Mouse (Mus musculus): ENCODE measurements around the gene Wdr13. TPM values are rescaled to one million over a fixed set of nuclear protein-coding genes. Genes with fewer than 3 reads are reported as not detected.

Wdr13 gene
- polyA plus RNA-seq, 1 experiment from 2014 or later: 15.6 TPM

DNA sequence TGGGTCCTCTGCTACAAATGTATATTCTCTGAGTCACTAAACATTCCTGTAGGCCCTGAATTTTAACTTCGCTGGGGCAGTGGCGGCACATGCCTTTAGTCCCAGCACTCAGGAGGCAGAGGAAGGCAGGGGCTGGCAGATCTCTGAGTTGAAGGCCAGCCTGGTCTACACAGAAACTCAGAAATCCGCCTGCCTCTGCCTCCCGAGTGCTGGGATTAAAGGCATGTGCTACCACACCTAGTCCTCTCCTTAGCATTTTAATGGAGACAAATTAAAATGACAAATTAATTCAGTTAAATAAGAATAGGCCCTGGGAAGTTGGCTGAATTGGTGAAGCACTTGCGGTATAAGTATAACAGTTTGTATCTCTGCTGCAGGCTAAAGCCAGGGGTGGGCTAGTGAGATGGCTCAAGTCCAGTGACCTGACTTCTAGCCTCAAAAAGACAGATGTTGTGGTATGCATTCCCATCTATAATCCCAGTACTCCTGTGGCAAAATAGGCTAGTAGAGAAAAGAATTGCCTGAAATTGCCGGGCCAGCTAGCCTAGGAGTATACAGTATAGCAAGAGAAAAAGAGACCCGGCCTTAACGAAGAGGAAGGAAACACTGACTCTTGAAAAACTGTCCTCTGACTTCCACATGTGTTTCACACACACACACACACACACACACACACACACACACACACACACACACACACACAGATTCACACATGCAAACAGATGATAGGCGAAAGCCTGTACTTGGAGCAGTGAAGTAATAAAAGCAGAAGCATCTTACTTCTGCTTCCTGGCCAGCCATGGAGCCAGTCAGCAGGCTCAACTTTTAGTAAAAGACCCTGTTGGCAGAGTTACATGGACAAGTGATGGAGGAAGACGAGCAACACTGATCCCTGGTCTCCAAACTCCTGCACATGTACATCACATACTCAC is 35.3 kb upstream of the Wdr13 start:
- TF ChIP-seq CTCF (IDR thresholded peaks at IDR 0.05; ENCODE audit: low read depth): no peak
- TF ChIP-seq EP300 (optimal IDR thresholded peaks at IDR 0.05): no peak
- 90% methylated on average over 10 of the region's 10 CpGs for WGBS
- no peak for DNase-seq (ENCODE audit: low spot score)

DNA sequence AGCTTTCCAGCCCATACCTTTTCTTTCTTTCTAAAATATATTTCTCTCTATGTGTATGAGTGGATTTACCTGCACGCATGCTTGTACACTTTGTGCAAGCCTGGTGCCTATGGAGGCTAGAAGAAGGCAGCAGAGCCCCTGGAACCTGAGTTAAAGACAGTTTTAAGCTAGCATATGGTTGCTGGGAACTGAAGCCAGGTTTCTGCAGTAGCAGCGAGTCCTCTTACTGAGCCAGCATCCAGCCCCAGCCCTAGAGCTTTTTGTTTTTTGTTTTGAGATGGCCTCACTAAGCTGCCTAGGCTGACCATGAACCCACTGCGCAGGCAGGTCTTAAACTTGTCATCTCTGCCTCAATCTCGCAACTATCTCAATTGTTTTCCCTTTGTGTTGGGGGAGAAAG is 31.8 kb upstream of the Wdr13 start:
- no peaks in the 10 kb centered on the region for H3K27me3 ChIP-seq (ENCODE audit: control insufficient read depth, insufficient read depth, low read length)
- DNase-seq (ENCODE audit: low spot score): no peak
- H3K36me3 ChIP-seq (ENCODE audit: control insufficient read depth, insufficient read depth, low read length): no peaks in the 10 kb centered on the region
- WGBS: 82% methylated on average over 4 of the region's 4 CpGs
- no peak overlapping the region for H3K27ac ChIP-seq (replicated peaks)
- H3K9me3 ChIP-seq (ENCODE audit: control insufficient read depth, low read length): no peaks in the 10 kb centered on the region
- ATAC-seq (ENCODE audit: low FRiP score, low TSS enrichment): no peak
- H3K9ac ChIP-seq (ENCODE audit: low read length): no peak overlapping the region
- H3K4me2 ChIP-seq (replicated peaks; ENCODE audit: low read depth): no peak overlapping the region
- H3K4me3 ChIP-seq (ENCODE audit: low read depth, low read length): no peak overlapping the region
- H3K4me1 ChIP-seq (replicated peaks; ENCODE audit: control insufficient read depth, insufficient read depth): no peaks in the 10 kb centered on the region
- TF ChIP-seq CTCF (IDR thresholded peaks at IDR 0.05; ENCODE audit: low read depth) (no peak), EP300 (optimal IDR thresholded peaks at IDR 0.05) (no peak)

More for the DNA sequence above, 35.3 kb upstream of the Wdr13 start:
- H3K27me3 ChIP-seq (ENCODE audit: control insufficient read depth, insufficient read depth, low read length): no peaks in the 10 kb centered on the region
- H3K4me3 ChIP-seq (ENCODE audit: low read depth, low read length): no peak overlapping the region
- no peaks in the 10 kb centered on the region for H3K9me3 ChIP-seq (ENCODE audit: control insufficient read depth, low read length)
- no peaks in the 10 kb centered on the region for H3K4me1 ChIP-seq (replicated peaks; ENCODE audit: control insufficient read depth, insufficient read depth)
- no peak for ATAC-seq (ENCODE audit: low FRiP score, low TSS enrichment)
- H3K27ac ChIP-seq (replicated peaks): no peak overlapping the region
- no peaks in the 10 kb centered on the region for H3K36me3 ChIP-seq (ENCODE audit: control insufficient read depth, insufficient read depth, low read length)
- H3K4me2 ChIP-seq (replicated peaks; ENCODE audit: low read depth): no peak overlapping the region
- H3K9ac ChIP-seq (ENCODE audit: low read length): no peak overlapping the region

DNA sequence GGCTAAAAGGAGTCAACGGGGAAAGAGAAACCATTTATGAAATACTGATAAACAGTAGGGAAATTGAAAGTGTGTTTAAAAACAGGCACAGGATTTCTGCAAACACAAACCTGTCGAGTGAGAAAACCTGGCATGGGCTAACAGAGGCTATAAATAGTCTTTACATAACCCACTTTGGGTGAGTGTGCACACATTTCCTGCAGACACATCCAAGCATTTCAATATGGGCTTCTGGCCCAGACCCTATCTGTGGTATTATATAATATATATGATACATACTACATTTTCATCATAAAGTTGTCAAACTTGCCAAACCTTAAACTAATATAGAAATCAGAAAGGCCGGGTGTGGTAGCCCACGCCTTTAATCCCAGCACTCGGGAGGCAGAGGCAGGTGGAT is 30.4 kb upstream of the Wdr13 start:
- TF ChIP-seq CTCF (IDR thresholded peaks at IDR 0.05; ENCODE audit: low read depth) (no peak), EP300 (optimal IDR thresholded peaks at IDR 0.05) (no peak)
- no peak overlapping the region for H3K4me3 ChIP-seq (ENCODE audit: low read depth, low read length)
- no peaks in the 10 kb centered on the region for H3K9me3 ChIP-seq (ENCODE audit: control insufficient read depth, low read length)
- ATAC-seq (ENCODE audit: low FRiP score, low TSS enrichment): peak; percentile 86
- no peaks in the 10 kb centered on the region for H3K36me3 ChIP-seq (ENCODE audit: control insufficient read depth, insufficient read depth, low read length)
- H3K4me2 ChIP-seq (replicated peaks; ENCODE audit: low read depth): no peak overlapping the region
- no peak overlapping the region; the same call in 1 of the 2 replicates for H3K27ac ChIP-seq (replicated peaks)
- H3K4me1 ChIP-seq (replicated peaks; ENCODE audit: control insufficient read depth, insufficient read depth): no peaks in the 10 kb centered on the region
- peak; percentile 50 for DNase-seq (ENCODE audit: low spot score)
- WGBS: 55% methylated on average over 5 of the region's 5 CpGs
- no peaks in the 10 kb centered on the region for H3K27me3 ChIP-seq (ENCODE audit: control insufficient read depth, insufficient read depth, low read length)
- no peak overlapping the region for H3K9ac ChIP-seq (ENCODE audit: low read length)

DNA sequence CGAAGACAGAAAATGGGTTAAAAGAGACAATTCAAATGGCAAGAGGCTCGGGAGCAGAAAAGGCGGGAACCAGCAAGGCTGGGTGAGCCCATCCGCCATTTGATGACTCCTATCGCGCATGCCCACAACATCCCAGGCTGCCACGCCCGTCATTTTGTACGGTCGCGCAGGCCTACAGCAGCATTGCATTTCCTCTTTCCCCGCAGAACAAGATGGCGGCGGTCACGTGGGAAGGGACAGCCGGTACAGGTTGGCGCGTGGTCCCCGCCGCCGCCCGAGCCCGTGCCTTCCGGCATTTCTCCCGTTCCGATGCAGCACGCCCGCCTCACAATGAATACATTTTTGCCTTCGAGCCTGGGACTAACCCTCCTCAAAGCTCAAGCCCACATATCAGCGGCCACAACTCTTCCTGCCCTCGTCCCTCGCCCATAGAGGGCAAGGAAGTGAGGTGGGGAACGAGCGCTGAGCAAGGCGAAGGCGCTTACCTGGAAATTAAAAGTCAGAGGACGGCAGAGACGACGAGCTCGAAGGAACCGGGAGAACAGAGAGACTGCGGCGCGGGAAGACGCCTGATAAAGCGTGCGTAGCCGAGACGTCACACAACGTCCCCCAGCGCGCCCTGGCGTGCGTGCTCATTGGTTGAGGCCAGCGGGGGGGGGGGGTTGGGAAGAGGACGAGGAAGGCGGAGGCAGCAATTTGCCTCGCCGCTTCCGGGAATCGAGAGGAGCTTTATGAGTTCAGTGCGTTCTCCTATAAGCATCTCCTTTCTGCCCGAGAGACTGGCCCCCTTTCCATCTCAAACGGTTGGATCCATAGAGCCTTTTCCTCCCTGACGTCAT is 12.7 kb upstream of the Wdr13 start, which contains the start of gene Rbm3:
Gene Rbm3 (minus strand): TSS at position 728 of the 839 bp plus-strand sequence.
- peak within 1 kb of the TSS; percentile 97 for H3K27ac ChIP-seq (replicated peaks)
- no peaks in the 10 kb centered on the region for H3K27me3 ChIP-seq (ENCODE audit: control insufficient read depth, insufficient read depth, low read length)
- H3K4me2 ChIP-seq (replicated peaks; ENCODE audit: low read depth): peak within 1 kb of the TSS; percentile 48
- no peaks in the 10 kb centered on the region for H3K4me1 ChIP-seq (replicated peaks; ENCODE audit: control insufficient read depth, insufficient read depth)
- peak within 1 kb of the TSS; percentile 62 for H3K4me3 ChIP-seq (ENCODE audit: low read depth, low read length)
- TF ChIP-seq EP300 (optimal IDR thresholded peaks at IDR 0.05) (no peak), CTCF (IDR thresholded peaks at IDR 0.05; ENCODE audit: low read depth) (no peak)
- H3K9ac ChIP-seq (ENCODE audit: low read length): peak within 1 kb of the TSS; percentile 78
- H3K36me3 ChIP-seq (ENCODE audit: control insufficient read depth, insufficient read depth, low read length): peaks cover 4% of the 10 kb centered on the region; the same call in 1 of the 2 replicates
- DNase-seq (ENCODE audit: low spot score): peak; percentile 90
- 14% methylated on average over 56 of the region's 65 CpGs for WGBS
- H3K9me3 ChIP-seq (ENCODE audit: control insufficient read depth, low read length): no peaks in the 10 kb centered on the region
- ATAC-seq (ENCODE audit: low FRiP score, low TSS enrichment): peak; percentile 94

DNA sequence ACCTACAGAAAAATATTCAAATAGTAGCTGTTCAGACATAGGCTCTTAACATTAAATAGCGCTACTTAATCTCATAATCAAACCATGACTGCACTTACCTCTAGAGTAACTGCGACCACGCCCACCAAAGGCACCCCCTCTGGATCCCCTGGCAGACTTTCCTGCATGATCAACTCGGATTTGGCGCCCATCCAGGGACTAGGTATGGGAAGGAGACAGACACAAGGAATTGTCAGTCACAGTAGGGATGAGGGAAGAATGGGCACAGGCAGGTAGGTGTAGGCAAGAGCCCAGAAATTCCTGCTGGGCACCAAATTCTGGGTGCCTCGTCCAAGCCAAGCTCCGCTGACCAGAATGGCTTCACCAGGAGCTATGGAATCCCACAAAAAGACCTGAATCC is 11.1 kb upstream of the Wdr13 start:
- ATAC-seq (ENCODE audit: low FRiP score, low TSS enrichment) (no peak), DNase-seq (ENCODE audit: low spot score) (no peak)
- H3K4me1 ChIP-seq (replicated peaks; ENCODE audit: control insufficient read depth, insufficient read depth): no peaks in the 10 kb centered on the region
- no peak overlapping the region for H3K27ac ChIP-seq (replicated peaks)
- H3K9me3 ChIP-seq (ENCODE audit: control insufficient read depth, low read length): no peaks in the 10 kb centered on the region
- TF ChIP-seq EP300 (optimal IDR thresholded peaks at IDR 0.05) (no peak), CTCF (IDR thresholded peaks at IDR 0.05; ENCODE audit: low read depth) (no peak)
- 55% methylated on average over 7 of the region's 7 CpGs for WGBS
- peak overlapping the region; percentile 48 for H3K4me2 ChIP-seq (replicated peaks; ENCODE audit: low read depth)
- no peaks in the 10 kb centered on the region for H3K27me3 ChIP-seq (ENCODE audit: control insufficient read depth, insufficient read depth, low read length)
- peaks cover 4% of the 10 kb centered on the region for H3K36me3 ChIP-seq (ENCODE audit: control insufficient read depth, insufficient read depth, low read length)
- peak overlapping the region; percentile 41; the same call in 1 of the 2 replicates for H3K9ac ChIP-seq (ENCODE audit: low read length)
- peak overlapping the region; percentile 62 for H3K4me3 ChIP-seq (ENCODE audit: low read depth, low read length)
